Mouse (Mus musculus) fibroblast of lung, adult 2 months (primary cell): ENCODE data around the gene Hsd17b3.

ENCODE experiments used
- DNase-seq: peaks from one replicate; pipeline ENCODE4 v3.0.0-alpha.2; 2011; ENCODE audit warnings: low read depth

Hsd17b3 gene

DNA sequence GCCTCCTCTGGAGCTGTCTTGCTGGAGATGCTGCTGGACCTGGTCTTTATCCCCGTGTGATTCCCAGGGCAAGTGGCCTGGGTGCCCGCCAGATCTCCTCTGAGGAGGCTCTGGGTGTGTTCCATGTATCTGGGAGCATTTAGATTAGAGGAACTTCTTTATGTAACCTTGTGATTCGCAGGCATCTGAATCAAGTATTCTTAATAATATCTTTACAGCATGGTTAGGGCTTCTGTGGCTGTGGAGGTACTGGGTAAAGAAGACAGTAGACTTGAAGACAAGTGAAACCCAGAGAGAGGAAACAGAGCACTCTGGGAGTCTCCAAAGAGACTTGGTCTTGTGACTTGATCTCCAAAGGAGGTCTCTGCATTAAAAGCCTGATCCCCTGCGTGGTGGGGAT lies at the start of gene Hsd17b3:
Gene Hsd17b3 (minus strand): TSS at position 101 of the 400 bp plus-strand sequence.
- no peak for DNase-seq

DNA sequence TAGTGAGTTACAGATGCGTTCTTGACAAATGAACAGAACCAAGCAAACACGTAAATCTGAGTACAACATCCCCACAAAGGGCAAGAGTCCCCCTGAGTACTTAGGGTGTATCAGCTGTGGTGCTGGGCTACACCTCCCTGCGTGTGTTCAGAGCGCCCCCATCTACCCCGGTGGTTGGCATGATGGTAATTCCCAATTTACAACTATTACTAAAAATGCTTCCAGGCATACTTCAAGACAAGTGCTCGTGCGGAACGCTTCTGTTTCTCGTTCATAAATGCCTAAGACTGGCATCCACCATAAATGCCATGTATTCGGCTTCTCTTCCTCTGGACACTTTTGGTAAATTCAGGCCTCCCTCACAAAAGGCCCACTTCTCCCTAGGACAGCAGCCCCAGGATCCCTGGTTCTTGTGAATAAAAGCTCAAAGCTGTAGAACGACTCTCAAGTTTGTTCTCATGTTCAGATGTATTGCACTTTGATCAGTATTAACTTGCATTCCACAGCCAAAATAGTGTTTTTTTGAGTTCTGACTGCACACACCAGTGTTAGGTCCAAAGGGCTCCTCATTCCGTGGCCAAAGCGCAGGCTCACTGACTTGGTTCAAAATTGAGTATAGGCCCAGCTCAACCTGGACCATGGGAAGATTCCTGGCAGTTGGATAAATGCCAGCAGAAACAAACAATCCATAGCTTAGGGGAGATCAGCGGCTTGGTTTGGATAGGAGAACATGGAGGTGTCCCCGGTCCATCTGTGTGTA lies 40.8 kb upstream of the Hsd17b3 start:
- DNase-seq: no peak

DNA sequence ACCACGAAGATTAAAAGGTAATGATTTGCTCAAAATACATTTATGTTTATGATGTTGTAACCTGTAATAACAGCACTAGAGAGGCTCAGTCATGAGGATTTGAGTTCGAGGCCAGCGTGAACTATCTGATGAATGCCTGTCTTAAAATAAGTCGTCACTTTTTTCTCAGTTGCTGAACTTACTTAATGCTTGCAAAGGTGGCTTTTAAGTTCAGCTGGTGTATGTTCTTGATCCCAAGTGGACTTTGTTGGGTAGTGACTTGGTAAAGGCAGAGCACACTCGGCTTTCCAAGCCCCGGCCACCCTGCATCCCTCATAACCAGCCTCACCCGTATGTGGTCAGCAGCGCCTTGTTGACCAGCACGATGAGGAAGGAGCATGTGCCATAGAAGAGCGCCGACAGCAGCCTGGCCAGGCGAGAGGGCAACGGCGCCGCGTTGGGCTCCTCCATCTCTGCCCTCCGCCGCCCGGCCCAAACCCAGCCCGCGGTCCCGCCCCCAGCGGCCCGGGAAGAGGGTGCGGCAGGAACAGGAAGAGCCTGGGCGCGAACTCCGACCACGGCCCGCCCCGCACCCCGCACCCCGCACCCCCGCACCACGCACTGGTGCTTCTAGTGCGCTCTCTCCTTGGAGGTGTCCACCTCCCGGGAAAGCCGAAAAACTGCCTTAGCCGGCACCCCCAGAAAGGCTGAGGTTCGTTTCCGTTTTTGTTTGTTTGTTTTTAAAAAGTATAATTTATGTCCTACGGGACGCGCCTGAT lies 40.0 kb upstream of the Hsd17b3 start, which contains the start of gene Slc35d2:
Gene Slc35d2 (minus strand): TSS at position 511 of the 758 bp plus-strand sequence.
- peak; percentile 22 for DNase-seq

DNA sequence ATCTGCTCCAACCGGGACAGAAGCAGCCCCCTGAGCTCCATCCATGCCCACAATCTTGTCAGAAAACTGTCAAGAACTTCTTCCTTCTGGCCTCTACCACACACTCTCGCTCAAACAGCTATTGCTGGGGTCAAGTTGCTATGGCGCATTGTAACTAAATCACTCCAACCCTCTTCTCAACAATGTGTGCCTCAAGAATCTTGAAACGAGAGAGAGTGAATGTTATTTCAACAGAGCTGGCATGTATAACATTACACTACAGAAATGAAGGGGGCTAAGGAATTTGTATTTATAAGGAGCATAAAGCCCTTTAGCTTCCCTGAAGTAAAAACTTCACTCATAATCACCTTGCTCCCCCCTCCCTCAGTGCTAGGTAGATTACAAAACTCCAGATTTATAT lies 37.3 kb upstream of the Hsd17b3 start:
- no peak for DNase-seq

DNA sequence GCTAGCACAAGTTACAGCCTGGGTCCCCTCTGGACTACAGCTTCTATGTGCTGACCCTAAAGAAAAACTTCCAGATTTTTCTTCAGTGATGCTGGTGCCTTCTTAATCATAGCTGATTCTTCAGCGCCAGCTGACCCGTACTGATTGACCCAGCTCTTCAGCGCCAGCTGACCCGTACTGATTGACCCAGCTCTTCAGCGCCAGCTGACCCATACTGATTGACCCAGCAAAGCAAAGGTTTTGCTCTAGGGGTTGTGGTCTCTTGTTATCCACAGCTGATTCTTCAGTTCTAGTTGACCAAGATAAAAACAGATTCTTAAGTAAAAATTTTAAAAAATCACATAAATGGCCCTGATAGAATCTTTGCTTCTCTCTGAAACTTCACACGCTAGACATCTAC lies 35.9 kb upstream of the Hsd17b3 start:
- no peak for DNase-seq

DNA sequence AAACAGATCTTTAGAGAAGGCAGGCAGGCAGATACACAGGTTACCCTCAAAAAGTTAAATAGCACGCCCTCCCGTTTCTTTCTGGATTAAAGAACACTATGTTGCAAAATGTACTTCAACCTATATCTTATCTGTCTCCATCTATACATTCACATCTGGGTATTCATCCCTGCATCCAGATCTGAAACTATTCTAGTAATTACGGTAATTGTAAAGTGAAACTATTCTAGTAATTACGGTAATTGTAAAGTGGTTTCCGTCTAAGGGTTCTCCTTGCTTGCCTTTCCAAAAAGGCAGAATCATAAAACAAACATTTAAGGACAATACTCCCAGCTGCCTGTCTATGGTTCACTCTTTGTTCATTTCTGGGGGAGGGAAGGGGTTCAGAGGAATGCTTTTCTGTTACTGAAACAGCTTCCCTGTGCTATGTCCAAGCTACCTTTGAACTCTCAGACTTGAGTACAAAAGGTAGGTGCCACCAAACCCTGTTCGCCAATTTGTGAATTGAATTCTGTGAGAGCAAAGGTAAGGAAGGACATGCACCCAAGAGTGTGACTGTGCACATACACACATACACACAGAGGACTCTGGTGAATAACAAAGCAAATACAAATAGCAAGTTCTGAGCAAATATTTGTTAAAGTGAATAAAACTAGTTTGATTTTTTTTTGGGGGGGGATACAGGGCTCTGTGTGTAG lies 34.6 kb upstream of the Hsd17b3 start:
- DNase-seq: no peak

DNA sequence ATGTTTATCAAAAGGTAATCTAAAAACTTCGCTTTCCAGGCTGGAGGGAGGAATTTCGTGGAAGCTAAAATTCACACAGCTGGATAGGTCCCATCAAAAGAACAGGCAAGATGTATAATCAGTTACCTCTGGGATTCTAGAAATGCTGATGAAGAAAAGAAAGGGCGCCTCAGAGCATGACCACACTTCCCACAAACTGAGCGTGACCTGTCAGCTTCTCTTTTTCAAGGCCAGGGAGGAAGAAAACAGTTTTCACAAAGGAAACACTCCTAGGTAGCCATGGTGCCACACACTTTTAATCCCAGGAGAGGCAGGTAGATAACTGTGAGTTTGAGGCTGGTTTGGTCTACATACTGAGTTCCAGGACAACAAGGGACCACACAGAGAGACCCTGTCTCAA lies 31.7 kb upstream of the Hsd17b3 start:
- no peak for DNase-seq

DNA sequence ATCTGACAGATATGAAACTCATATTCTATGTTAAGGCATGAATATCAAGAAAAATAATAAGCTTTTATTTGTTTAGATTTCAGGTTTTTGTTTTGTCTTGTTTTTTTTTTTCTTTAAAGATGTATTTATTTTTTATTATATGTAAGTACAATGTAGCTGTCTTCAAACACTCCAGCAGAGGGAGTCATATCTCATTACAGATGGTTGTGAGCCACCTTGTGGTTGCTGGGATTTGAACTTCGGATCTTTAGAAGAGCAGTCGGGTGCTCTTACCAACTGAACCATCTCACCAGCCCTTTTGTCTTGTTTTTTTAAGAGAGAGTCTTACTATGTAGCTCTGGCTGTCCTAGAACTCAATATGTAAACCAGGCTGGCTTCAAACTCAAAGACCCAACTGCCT lies 28.4 kb upstream of the Hsd17b3 start:
- no peak for DNase-seq

DNA sequence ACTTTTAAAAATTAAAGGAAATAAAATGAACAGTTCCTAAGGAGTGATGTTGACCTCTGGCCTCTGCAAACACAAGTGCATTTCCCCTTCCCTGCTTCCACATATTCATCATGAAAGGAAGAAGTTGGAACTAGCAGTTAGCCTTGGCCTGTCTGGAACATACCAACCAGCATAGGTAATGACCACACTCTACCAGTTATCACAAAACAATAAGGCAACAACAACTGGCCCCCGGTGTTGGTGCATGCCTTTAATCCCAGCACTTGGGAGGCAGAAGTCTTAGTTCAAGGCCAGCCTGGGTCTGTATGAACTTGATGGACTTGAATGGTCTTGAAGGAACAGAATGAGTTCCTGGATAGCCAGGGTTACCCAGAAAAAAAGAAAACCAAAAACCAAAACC lies 21.4 kb upstream of the Hsd17b3 start:
- DNase-seq: no peak

DNA sequence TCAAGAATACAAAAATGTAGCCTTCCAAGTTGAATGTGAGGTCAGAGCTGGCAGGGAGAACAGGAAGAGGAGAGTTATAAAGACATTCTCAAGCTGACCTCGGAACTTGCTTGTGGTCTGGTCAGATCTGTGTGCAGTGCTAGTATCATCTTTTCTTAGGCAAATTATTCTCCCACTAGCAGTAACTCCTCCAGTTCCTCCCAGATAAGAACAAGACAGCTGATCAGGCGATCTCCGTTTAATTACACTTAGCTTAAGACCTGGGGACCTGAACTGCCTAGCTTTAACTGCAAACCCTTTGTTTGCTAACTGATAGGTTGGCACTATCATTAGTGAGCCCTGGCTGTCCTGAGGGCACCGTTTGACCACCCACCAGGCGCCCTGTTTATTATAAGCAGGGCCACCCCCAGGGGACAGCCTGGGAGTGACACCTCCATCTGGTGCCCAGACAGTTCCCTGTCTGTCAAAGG lies 19.4 kb upstream of the Hsd17b3 start:
- DNase-seq: no peak

DNA sequence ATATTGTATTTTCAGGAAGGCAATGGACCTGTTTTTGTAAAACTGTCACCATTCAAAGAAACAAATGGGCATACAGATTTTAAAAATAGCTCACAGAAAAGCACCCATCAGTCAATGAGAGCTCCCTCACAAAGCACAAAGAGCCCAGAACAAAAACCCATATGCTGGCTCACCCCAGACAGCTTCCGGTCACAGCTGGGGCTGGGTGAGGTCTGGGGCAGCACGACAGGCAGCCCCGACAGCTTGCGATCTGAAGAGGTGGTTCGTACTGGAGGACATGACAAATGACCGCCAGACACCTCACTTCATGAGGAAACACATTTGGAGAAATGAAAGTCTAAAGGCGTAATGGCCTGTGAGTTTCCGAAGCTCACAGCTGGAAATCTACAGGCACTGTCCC lies 18.5 kb upstream of the Hsd17b3 start:
- no peak for DNase-seq

DNA sequence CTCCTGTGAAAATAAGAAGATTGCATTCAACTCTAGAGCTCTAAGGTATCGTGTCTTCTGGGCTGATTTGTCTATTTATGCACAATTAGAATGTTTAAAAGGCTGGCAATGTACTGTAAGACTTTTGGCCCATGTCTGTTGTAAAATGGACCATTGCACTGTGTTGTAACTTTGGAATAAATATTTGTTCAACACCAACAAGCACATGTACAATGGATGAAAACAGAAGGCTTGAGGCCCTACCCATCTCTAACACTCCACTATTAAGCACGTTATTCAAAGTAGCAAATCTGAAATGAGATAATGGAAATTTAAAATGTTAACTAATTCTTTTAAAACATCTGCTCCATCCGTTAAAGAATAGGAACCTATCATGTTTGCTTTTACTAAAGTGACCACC lies 18.1 kb upstream of the Hsd17b3 start:
- no peak for DNase-seq

DNA sequence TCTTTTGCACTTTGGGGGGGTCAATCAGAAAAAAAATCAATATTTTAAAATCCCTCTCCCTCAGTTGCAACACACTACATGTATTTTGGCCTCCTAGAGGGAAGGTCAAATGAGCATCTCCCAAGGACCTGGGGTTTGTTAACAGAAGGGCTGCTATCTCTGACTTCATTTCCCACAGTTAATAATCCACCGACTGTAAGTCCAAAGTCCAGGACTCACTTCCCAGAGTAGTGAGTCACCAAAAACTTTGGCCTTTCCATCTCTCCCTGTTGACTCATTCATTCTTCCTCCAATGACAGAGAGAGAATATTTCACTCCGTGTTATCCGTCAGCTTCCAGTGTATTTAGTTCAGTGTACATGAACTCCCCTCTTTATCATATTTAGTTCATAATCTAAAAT lies 16.7 kb upstream of the Hsd17b3 start:
- peak; percentile 58 for DNase-seq

DNA sequence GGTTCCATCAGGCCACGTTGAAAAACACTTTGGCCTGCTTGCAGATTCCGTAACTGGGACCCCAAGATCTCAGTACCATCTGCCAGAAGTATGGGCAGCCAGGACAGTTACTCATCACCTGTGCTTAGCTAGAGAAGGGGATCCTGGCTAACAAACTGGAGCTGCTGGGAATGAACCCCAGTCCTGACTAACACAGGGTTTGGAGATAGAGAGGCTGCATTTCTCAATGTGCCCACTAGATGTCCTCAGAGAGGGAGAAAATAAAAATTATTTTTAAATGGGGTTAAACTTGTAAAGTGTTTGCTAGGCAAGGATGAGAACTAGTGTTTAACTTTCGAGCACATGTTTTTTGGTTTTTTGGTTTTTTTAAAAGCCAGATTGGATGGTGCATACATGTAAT lies 11.2 kb upstream of the Hsd17b3 start:
- peak; percentile 28 for DNase-seq

DNA sequence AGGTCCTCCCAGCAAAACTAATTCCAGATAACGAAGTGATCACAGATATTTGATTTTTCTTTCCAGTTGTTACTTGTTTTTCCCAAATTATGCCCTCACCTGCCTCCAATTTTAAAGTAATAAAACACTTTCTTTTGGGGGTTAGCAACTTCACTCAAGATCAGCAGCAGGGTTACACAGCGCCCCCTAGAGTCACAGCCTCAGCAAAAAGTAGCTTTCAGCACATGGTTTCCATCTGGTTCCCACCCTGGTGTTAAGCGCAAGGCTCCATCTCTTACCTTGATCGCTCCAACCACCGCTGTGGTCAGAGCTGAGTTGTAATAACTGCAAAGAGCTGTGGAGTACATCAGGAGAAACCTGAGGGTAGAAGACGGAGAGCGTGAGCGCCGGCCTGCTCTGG lies 10.0 kb upstream of the Hsd17b3 start:
- DNase-seq: no peak

DNA sequence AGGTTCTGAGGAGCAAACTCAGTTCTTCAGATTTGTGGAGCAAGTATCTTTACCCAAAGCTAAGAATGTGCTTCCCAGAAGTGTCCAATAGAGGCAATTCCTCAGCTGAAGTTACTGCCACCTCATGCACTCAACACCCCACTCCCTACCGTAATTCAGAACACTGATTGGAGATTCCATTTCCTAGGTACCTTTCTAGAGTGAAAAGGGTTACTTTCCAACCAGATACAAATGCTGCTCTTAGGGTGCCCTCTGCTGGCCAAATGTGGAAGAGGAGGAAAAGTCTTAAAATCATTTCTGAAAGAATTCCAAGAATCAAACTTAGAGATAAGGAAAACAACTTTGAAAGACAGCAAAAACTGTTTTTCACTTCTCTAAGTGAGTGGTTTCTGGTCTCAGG lies 4.3 kb upstream of the Hsd17b3 start:
- DNase-seq: peak; percentile 45

DNA sequence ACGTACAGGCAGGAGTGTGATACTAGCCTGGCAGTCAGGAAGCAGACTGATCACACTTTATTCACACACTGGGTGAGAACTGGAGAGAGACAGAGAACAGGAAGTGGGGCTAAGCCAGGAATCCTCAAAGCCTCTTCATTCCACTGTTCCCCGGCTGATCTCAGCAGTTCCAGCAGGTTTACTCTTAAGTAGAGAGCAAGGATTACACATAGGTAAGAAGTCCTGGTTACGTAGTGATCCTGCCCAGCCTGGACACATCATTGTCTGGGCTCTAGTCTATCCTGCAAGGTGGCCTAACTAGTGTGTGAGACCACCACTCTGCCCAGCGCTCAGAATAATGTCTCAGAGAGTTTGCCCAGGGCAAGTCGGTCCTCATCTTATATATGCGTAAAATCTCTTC lies 3.7 kb upstream of the Hsd17b3 start:
- DNase-seq: no peak

DNA sequence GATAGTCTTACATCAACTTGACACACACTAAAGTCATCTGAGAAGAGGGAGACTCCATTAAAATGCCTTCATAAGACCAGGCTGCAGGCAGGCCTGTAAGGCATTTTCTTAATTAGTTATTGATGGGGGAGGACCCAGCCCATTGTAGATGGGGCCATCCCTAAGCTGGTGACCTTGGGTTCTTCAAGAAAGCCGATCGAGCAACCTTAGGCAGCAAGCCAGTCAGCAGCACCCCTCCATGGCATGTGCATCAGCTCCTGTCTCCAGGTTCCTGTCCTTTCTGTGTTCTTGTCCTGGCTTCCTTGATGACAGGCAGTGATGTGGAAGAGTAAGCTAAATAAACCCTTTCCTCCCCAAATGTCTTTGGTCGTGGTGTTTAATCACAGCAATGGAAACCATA lies 3.1 kb upstream of the Hsd17b3 start:
- DNase-seq: no peak

DNA sequence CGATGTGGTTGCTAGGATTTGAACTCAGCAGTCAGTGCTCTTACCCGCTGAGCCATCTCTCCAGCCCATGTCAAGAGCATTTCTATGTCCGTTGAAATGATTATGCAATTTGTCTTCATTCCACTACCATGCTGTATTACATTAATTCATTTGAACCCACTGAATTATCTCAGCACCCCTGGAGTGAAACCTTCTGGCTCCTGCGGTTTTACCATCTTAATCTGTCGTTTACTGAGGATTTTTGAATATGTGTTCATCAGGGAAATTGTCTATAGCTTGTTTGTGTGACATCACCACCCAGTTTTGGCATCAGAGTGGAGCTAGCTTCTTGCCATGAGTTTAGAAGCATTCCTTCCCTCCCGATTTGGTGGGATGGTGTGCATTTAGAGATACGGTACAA lies 2.0 kb upstream of the Hsd17b3 start:
- no peak for DNase-seq

DNA sequence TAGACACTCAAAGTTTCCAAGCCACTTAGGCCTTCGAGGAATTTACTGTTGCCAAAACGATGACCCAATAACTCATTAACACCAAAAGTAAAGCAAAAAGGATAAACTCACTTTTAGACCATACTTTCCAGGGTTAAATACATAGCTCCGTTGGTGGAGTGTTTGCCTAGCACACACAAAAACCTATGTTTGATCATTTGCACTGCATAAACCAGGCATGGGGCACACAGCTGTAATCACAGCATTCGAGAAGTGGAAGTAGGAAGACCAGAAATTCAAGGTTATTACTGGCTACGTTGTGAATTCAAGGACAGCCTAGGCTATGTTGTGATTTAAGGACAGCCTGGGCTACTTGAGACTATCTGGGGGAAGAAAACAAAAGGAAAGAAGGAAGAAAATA lies 1.2 kb upstream of the Hsd17b3 start:
- no peak for DNase-seq

DNA sequence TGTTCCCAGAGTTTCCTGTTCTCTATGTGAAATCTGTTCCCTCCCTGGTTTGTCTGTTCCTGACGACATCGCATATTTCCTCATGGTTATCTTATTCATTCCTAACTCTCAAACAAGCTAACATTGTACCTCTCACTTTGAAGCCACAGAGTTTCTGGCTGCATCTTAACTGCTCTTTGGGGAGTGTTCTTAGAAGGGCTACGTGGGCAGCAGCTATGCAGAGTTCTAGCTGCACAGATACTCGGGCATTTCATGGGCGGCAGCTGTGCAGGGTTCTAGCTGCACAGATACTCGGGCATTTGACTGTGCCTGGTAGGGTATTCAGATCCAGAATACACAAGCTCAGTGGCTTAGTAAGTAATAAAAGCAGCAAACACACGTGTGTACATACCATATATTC lies 973 bp downstream of the Hsd17b3 start:
- no peak for DNase-seq

DNA sequence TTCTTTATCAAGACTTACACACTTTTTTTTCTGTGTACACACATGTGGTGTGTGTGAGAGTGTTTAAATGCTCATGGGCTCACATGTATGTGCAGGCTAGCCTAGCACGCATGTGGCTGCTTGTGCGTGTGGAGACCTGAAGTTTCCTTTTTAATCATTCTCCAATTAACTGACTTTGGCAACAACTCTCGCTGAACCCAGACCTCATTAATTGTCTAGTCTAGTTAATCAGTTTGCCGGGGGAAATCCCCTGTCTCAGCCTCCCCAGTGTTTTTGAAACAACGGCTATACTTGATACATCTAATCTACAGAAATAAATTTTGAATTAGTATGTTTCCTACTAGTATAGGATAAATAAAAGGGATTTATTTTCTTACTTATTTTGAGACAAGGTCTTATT lies 3.0 kb downstream of the Hsd17b3 start:
- no peak for DNase-seq

DNA sequence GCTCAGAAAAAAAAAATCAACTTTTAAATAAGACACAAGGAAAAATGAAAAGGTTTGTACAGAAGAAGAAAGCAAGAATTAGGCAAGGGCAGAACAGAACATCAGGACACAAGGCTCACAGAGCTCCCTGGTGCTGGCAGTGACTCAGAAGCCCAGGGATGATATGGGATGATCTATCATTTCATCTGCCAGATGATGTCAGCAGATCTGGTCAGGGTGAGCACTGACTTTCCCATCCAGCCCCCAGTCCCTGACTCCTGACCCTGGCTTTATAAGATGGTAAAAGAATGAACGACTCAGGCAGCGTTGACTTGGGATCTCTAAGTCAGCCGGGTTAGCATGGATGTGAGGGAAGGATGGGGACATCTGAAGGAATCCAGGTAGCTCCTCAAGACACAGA lies 5.7 kb downstream of the Hsd17b3 start:
- DNase-seq: no peak
